Mouse (Mus musculus): ENCODE measurements around the gene Hist1h2ab.

DNA sequence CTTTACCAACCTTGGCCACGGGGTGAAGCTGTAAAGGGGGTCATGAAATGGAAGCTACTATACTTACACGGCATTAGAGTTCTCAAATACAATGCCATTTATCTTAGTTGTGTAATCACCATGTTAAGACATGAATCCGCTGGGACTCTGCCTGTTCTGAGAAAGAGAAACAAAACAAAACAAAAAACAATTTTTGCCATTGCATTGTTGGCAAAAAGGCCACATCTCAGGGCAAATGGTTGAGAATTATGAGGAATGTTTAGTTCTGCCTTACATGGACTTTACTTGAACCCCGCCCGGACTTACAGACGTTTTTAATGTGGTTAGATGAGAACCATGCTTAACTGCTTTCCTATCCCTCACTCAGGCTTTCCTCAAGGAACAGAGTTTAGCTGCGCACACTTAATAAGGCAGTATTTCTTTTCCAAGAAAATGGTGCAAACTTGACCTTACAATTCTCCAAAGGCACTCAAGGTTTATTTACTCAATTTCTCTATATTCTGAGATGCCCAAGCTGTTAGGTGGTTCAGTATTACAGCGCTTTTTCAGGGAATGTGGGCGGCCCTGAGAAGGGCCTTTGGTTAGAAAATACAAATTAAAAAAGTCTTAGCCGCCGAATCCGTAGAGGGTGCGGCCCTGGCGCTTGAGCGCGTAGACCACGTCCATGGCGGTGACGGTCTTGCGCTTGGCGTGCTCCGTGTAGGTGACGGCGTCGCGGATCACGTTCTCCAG lies 9.5 kb downstream of the Hist1h2ab start:
- no peak for TF ChIP-seq CTCF (IDR thresholded peaks at IDR 0.05)
- TF ChIP-seq EP300 (IDR thresholded peaks at IDR 0.05; ENCODE audit: insufficient read depth, low read depth, low read length): no peak
- no peak for TF ChIP-seq POLR2A (IDR thresholded peaks at IDR 0.05; ENCODE audit: insufficient read depth, low read depth, low read length)

Data from heart, adult 2 months (tissue).